Mouse (Mus musculus): Measurements from ENCODE around the gene Slc7a6os.
"Not testable (repeated sequence)": the region's sequence is repeated elsewhere in the genome, so short reads cannot be mapped to it uniquely, and the experiment has no call there.

Slc7a6os gene

GRCm38 (mm10) chr8:106210821-106211345 lies at the start of gene Slc7a6os, which contains the start of gene Prmt7:
TSS of gene Slc7a6os (minus strand) at chr8:106210935.
TSS of gene Prmt7 (plus strand) at chr8:106210936.
- DNase-seq (ENCODE audit: low spot score): peak; percentile 84

DNA sequence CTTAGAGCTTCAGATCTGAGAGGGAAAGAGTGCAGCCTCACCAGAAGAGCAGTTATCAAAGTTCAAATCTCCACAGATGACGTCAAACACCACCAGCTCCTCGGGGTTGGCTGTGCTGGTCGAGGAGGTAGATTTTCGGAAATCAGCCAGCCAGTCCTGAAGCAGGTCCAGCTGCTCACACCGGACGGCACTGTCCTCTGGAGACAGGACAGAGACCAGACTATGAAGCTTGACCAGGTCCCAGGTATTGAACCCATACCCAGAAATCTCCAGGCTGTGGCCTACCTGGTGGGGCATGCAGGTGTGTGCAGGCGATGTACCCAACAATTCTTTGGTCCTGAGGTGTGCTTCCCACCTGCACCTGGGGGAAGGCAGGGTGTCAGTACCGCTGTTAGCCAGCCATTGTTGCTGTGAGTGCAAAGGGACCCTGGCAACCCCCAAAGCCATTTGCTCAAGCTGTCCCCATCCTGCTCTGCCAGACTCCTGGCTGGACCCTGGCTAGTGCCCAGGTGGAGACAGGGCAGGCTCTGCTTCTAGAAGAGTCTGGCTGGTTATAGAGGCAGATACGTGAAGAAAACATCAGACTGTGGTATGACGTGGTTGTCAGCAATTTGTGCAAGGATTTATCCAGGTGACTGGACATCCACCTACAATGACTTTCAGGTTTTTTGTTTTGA lies 49.0 kb upstream of the Slc7a6os start:
- DNase-seq (ENCODE audit: low spot score): no peak

DNA sequence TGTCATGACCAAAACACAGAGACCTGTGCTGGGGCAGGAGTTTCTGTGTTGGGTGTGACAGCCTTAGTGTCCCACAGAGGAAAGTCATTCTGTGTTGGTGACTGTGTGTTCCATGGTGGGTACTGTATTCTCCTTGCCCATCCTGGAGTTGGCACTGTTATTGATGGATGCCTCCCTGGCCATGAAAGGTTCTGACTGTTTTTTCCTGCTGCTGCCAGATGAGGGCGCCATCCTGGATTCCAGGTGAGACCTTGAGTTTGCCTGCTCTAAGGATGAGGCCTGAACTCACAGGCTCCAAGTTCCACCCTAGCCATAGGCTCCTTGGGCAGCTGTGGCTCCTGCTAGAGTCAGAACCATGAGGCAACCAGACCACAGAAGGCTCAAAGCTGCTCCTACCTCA lies 47.4 kb upstream of the Slc7a6os start:
- DNase-seq (ENCODE audit: low spot score): no peak

GRCm38 (mm10) chr8:106250186-106250585 lies 39.5 kb upstream of the Slc7a6os start:
- no peak for DNase-seq (ENCODE audit: low spot score)

DNA sequence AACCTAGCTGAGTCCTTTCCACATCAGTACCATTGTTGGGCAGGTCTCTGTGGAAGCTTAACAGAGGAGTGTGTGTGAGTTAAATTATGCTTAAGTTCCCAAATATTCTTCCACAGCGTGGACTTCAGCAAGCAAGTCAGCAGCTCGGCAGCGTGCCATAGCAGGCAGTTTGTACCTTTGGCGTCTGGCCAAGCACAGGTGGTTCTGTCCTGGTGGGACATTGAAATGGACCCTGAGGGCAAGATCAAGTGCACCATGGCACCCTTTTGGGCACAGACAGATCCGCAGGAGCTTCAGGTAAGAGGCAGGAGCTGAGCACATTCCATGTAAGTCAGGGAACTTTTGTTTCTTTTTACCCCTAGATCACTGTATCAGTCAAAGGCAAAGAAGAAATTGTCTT lies 26.4 kb upstream of the Slc7a6os start:
- DNase-seq (ENCODE audit: low spot score): no peak

DNA sequence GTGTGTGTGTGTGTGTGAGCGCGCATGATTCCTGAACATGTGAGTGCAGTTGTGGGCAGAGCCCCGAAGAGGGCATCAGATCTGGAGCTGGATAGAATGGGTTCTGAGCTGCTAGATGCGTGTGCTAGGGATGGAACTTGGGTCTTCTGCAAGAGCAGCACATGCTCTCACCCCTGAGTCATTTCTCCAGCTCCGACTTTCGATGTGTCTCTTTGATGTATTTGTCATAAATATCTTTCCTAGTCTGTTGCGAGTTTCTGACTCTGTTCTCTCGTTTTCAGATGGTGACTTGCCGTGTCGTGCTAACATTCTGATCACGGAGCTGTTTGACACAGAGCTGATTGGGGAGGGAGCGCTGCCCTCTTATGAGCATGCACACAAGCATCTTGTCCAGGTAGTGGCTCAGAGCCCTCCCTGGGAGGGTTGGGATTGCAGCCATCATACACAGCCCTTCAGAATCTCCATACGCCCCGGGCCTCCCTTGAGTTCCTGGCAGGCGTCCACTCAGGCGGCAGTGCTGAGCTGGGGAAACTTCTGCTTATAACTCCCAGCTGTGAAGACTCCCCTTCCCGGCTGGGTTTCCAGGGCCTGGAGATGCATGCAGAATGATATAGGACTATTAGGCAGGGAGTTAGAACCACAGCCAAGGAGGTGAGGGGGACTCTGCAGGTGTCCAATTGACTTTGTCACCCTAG lies 24.0 kb upstream of the Slc7a6os start:
- no peak for DNase-seq (ENCODE audit: low spot score)

DNA sequence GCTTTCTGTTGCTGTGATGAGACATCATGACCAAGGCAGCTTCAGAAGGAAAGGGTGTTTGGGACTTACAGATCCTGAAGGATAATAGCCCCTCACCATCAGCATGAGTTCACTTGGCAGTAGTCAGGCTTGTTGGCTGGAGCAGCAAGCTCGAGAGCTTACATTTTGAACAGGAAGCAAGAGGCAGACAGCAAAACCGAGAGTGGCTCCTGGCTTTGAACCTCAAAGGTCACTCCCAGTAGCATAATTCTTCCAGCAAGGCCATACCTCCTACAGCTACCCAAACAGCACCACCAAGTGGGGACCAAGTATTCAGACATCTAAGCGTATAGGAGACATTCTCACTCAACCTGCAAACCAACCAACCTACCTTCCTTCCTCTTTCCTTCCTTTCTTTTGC lies 22.0 kb upstream of the Slc7a6os start:
- DNase-seq (ENCODE audit: low spot score): no peak

DNA sequence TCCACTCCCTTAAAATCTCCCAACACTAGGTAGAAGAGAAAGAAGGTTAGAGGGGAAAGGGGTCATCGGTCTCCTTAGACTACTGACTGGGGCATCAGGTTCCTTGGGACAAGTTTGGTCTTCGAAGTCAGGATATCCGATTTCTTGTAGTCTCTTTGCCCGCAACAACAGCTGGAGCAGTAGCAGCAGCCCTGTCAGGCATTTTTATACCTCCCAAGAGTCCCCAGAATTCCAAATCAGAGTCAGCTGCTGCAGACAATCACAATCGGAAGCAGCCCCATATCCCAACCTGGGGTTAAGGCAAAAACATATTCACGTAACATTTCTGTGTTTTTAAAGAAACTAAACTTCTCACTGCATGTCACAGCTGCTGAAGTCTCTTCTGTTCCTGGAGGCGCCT lies 20.8 kb upstream of the Slc7a6os start:
- no peak for DNase-seq (ENCODE audit: low spot score)

DNA sequence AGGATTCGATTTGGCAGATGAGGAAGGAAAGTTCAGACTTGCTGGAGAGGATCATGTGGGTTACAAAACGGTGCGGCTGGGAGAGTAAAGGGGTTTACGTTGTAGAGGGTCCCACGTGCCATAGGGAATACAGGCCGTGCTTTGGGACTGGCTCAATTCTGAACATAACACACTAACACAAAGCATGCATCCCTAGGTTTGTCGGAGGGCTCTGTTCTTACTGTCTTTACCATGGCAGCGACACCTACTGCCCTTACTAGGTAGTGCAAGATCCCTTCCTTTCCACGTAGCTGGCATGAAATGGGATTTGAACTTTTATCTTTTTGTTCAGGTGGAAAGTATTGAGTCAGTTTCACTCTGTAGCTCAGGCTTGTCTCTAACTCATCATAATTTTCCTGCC lies 15.9 kb upstream of the Slc7a6os start:
- no peak for DNase-seq (ENCODE audit: low spot score)

DNA sequence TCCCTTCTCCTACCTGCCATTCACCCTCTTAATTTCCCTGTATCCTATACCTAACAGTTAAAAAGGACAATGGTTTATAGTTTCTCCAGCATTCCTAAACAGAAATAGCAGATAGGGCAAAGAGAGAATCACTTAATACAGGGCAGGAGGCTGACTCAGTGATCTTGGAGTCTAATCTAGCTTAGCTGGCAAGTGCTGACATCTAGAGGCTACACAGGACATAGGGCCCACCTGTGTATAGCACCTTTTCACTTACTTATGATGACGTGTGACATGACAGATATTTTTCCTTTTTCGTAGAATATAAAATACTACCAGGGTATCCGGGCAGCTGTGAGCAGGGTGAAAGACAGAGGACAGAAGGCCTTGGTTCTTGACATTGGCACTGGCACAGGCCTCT lies 8.9 kb upstream of the Slc7a6os start:
- DNase-seq (ENCODE audit: low spot score): no peak

DNA sequence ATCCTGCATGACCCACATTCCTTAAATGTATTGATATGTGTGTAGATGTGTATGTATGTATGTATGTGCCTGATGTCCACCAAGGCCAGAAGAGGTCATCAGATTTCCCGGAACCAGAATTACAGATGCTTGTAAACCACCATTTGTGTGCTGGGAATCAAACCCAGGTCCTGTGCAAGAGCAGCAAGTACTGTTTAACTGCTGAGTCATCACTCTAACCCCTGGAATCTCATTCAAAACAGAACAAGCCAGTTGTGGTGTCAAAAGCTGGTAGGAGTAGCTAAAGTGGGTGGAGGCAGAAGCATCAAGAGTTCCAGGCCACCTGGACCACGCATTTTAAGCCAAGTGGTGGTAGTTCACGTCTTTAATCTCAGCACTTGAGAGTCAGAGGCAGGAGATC lies 3.2 kb upstream of the Slc7a6os start:
- DNase-seq (ENCODE audit: low spot score): no peak

- no peak for DNase-seq (ENCODE audit: low spot score)
Measured at GRCm38 (mm10) chr8:106211421-106211820, 686 bp upstream of the Slc7a6os start.

GRCm38 (mm10) chr8:106210035-106210731 lies 552 bp downstream of the Slc7a6os start:
- DNase-seq (ENCODE audit: low spot score): peak; percentile 18

- not testable (repeated sequence) for DNase-seq (ENCODE audit: low spot score)
Measured at GRCm38 (mm10) chr8:106199596-106199995, 11.1 kb downstream of the Slc7a6os start.

- no peak for DNase-seq (ENCODE audit: low spot score)
Measured at GRCm38 (mm10) chr8:106198741-106199140, 12.0 kb downstream of the Slc7a6os start.

GRCm38 (mm10) chr8:106194062-106194461 lies 16.7 kb downstream of the Slc7a6os start:
- no peak for DNase-seq (ENCODE audit: low spot score)

GRCm38 (mm10) chr8:106193162-106193561 lies 17.6 kb downstream of the Slc7a6os start:
- no peak for DNase-seq (ENCODE audit: low spot score)

GRCm38 (mm10) chr8:106191639-106192038 lies 19.1 kb downstream of the Slc7a6os start:
- DNase-seq (ENCODE audit: low spot score): no peak

DNA sequence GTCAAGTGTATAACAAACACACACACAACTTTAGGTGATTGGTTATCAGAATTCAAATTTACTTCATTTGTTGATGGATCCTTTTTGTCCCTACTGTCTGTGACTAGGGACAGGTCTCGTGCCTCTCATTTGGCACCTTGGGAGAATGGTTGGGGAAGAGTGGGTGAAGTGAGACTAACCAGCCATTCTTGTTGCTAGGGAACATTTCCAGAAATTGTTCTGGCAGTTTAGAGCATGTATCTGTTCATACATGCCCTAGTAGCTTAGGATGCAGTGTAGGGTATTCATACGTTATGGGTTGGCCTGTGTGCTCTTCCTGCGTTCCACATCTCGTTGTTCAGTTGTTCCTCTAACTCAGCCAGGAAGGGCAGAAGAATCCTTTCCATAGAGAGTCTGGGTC lies 21.6 kb downstream of the Slc7a6os start:
- DNase-seq (ENCODE audit: low spot score): no peak

GRCm38 (mm10) chr8:106186394-106186793 lies 24.3 kb downstream of the Slc7a6os start:
- no peak for DNase-seq (ENCODE audit: low spot score)

GRCm38 (mm10) chr8:106185628-106186270 lies 25.0 kb downstream of the Slc7a6os start:
- DNase-seq (ENCODE audit: low spot score): no peak

DNA sequence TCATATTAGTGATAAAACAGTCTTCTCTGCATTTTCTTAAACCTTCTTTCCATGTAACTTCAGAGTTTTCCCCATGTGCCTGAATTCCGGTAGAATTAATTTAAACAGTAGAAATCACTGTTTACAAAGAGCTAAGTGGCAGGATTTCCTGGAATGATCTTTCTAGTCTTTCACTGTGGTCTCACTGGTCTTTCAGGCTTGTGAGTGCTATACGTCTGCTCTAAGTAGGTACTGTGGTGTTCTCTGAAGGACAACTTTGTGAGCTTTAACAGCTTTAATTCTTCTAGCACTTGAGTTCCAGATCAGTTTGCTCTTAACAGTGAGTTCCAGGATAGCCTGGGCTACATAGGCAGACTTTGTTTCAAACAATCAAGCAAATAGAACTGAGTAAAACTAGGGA lies 32.3 kb downstream of the Slc7a6os start:
- no peak for DNase-seq (ENCODE audit: low spot score)

All from urinary bladder, postnatal 10 days (tissue).